Mouse (Mus musculus): ENCODE data around the gene 4930447C04Rik. TPM values are rescaled to one million over a fixed set of nuclear protein-coding genes. Genes with fewer than 3 reads are reported as not detected.

4930447C04Rik gene
- polyA plus RNA-seq (2016; fragmentation: Nextera tagmentation; extraction: Ambion mirVana) = 2.0 and 2.3 TPM in 2 replicates

DNA sequence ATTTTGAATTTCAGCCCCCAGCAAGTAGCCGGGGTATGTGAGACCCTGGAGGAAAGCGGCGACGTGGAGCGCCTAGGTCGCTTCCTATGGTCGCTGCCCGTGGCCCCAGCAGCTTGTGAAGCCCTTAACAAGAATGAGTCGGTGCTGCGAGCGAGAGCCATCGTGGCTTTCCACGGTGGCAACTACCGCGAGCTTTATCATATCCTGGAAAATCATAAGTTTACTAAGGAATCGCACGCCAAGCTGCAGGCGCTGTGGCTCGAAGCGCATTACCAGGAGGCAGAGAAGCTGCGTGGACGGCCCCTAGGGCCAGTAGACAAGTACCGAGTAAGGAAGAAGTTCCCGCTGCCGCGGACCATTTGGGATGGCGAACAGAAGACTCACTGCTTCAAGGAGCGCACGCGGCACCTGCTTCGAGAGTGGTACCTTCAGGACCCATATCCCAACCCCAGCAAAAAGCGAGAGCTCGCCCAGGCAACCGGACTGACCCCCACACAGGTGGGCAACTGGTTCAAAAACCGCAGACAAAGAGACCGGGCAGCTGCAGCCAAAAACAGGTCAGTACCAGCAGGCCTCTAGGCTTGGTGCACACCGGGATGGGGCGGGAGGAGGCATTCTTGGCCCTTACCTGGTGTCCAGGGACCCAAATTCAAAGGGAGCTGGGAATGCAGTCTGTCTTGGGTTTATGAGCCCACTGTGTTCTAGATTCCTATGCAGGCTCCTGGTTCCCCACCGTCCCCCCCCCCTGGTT, at the start of gene 4930447C04Rik:
TSS of gene 4930447C04Rik (minus strand) at position 704 of the 751 bp plus-strand sequence.
- Histone ChIP-seq H3K27ac (no peak within 1 kb of the TSS), H3K36me3 (no peaks in the 10 kb centered on the region), H3K4me1 (replicated peaks) (peaks cover 24% of the 10 kb centered on the region), H3K4me3 (peak within 1 kb of the TSS; percentile 43), H3K27me3 (ENCODE audit: insufficient read depth, poor library complexity, severe bottlenecking) (peaks cover 100% of the 10 kb centered on the region), H3K9me3 (no peaks in the 10 kb centered on the region)
- peak; percentile 64 for DNase-seq (ENCODE audit: low spot score)
- WGBS = under 1% methylated on average over 39 of the region's 39 CpGs

DNA sequence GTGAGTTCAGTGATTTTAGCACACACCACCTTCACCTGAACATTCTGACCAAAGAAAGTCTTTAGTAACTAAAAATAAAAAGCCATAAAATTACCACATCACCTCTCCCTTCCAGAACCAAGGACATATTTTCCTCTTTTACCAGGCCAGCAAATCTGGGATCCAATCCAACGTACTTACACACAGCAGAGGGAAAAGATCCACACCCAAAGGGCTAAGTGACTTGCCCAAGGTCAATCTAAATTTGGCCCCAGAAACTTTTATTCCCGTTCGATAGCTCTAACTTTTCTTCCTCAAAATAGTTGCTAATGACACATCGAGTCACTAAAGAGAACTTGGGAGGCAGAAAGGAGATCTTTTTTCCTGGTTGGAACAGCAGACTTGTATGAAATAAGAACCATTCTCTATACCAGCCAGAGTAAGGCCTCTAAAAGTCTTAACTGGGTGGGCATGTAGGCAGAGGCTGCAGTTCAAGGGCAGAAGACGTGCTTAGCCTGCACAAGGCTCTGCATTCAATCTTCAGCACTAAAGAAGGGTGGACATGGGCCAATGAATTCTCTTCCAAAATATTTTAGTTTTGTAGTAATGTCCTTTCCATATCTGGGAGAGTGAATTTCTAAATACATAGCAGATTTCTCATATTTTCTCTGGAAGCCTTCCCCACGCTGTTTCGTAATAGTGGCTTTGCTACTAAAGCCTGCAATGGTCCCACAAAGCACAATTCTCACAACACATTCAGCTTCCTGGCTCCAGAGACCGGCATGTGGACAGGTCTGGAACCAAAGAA, 42.7 kb upstream of the 4930447C04Rik start:
- H3K27me3 ChIP-seq (ENCODE audit: insufficient read depth, poor library complexity, severe bottlenecking) = peaks cover 13% of the 10 kb centered on the region
- WGBS = 86% methylated on average over 8 of the region's 8 CpGs

DNA sequence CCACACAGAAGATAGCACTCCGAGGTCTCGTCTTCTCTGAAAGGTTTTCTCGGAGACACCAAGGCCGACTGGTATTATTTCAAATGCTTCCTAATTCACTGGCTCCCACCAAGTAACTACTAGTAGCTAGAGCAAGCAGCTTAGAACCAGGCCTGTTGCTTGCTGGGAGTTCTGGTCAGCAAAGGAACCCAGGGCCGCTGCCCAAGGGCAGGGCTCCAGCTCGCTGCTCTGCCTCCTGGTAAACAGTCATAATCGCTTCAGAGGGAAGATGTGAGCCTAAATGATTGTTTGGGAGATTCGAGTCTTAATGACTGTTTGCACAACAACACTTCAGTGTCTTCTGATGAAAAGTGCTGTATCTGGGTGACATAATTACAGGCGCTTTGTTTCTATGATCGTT, 42.0 kb upstream of the 4930447C04Rik start:
- 84% methylated on average over 10 of the region's 10 CpGs for WGBS
- peaks cover 18% of the 10 kb centered on the region for H3K27me3 ChIP-seq (ENCODE audit: insufficient read depth, poor library complexity, severe bottlenecking)
- no peak overlapping the region for H3K27ac ChIP-seq
- DNase-seq (ENCODE audit: low spot score) = no peak
- H3K36me3 ChIP-seq = no peaks in the 10 kb centered on the region
- no peaks in the 10 kb centered on the region for H3K9me3 ChIP-seq
- no peaks in the 10 kb centered on the region for H3K4me1 ChIP-seq (replicated peaks)
- H3K4me3 ChIP-seq = no peak overlapping the region

More for the DNA sequence above, 42.7 kb upstream of the 4930447C04Rik start:
- Histone ChIP-seq H3K9me3 (no peaks in the 10 kb centered on the region), H3K36me3 (no peaks in the 10 kb centered on the region), H3K27ac (no peak overlapping the region), H3K4me3 (no peak overlapping the region), H3K4me1 (replicated peaks) (no peaks in the 10 kb centered on the region)
- no peak for DNase-seq (ENCODE audit: low spot score)

DNA sequence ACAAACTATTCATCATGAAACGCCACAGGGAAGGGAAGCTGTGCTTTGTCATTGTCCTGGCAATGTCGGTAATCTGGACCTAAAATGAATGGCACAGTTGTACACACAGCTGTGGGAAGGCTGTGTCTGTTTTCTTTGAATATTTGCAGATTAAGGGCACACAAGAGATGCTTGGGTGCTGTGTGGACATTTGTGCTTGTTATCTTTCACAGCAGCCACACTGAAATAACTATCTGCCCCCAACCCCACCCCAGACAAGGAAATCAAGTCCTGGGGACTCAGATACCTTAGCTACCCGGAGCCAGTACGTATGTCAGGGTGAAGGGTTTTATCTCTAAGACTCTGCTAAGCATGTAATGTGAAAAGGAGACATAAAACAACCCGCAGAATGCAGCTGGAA, 38.7 kb upstream of the 4930447C04Rik start:
- Histone ChIP-seq H3K4me1 (replicated peaks) (peaks cover 10% of the 10 kb centered on the region; the same call in 1 of the 2 replicates), H3K9me3 (no peaks in the 10 kb centered on the region), H3K27ac (no peak overlapping the region), H3K27me3 (ENCODE audit: insufficient read depth, poor library complexity, severe bottlenecking) (peaks cover 49% of the 10 kb centered on the region), H3K4me3 (no peak overlapping the region), H3K36me3 (no peaks in the 10 kb centered on the region)
- DNase-seq (ENCODE audit: low spot score) = no peak
- WGBS = 82% methylated on average over 5 of the region's 5 CpGs

DNA sequence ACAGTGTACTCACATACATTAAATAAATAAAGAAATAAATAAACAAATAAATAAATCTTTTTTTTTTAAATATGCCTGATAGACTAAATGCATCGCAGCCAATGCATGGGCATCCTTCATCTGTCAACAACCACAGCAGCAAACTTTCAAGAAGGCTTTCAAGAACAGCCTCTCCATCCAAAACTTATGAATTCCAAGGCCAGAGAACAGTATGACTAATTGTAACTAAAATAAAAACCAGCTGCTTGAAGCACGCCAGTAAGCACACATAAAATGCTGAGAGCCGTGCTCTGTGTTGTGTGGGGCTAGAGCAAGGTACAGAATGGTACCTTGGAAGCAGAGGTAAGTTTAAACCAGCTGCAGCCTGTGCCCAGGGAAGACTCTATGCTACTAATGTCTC, 37.3 kb upstream of the 4930447C04Rik start:
- Histone ChIP-seq H3K4me3 (no peak overlapping the region), H3K27me3 (ENCODE audit: insufficient read depth, poor library complexity, severe bottlenecking) (peaks cover 60% of the 10 kb centered on the region), H3K4me1 (replicated peaks) (peaks cover 10% of the 10 kb centered on the region; the same call in 1 of the 2 replicates), H3K36me3 (no peaks in the 10 kb centered on the region), H3K9me3 (no peaks in the 10 kb centered on the region), H3K27ac (no peak overlapping the region)
- DNase-seq (ENCODE audit: low spot score) = no peak
- WGBS = 88% methylated on average over 3 of the region's 3 CpGs

DNA sequence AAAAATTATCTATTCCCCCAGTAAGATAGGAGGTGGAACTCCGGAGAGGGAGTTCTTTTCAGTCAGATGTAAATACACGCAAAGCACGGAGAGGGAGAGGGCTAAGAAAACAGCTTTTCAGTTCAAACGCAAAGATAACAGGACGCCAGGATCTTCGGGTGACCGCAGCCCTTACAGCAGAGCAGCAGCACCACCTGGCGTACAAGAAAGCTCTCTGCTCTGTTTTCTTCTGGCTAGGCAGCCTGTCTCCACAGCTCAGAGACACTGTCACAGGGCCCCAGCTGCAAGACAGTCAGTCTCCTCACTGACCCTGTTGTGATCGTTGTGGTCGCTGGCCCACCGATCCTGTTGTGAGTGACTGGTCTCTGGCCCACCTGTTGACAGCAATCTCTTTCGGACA, 36.1 kb upstream of the 4930447C04Rik start:
- Histone ChIP-seq H3K27me3 (ENCODE audit: insufficient read depth, poor library complexity, severe bottlenecking) (peaks cover 63% of the 10 kb centered on the region), H3K4me1 (replicated peaks) (peaks cover 10% of the 10 kb centered on the region; the same call in 1 of the 2 replicates), H3K27ac (no peak overlapping the region), H3K4me3 (peak overlapping the region; percentile 40), H3K36me3 (no peaks in the 10 kb centered on the region), H3K9me3 (no peaks in the 10 kb centered on the region)
- peak; percentile 77 for DNase-seq (ENCODE audit: low spot score)
- 4% methylated on average over 12 of the region's 12 CpGs for WGBS

DNA sequence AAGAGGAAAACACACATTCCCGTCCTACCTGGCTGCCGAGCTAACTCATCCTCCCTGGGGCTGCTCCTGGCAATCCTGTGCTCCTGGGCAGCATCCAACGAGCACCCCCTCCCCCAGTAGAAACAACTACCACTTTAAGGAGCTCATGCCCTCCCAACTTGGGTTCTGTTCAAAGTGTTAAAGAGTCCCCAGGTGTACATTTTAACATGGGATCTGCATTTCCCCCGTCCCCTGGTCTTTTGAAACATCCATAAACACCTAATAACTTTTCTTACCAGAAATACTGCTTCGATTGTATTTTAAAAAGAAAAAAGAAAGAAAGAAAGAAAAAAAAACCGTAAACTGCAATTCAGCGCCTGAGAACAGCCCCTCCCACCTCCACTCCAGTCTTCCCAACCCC, 35.6 kb upstream of the 4930447C04Rik start:
- Histone ChIP-seq H3K4me1 (replicated peaks) (peaks cover 10% of the 10 kb centered on the region; the same call in 1 of the 2 replicates), H3K27ac (no peak overlapping the region), H3K27me3 (ENCODE audit: insufficient read depth, poor library complexity, severe bottlenecking) (peaks cover 69% of the 10 kb centered on the region), H3K4me3 (peak overlapping the region; percentile 40), H3K9me3 (no peaks in the 10 kb centered on the region), H3K36me3 (no peaks in the 10 kb centered on the region)
- no peak for DNase-seq (ENCODE audit: low spot score)
- 3% methylated on average over 7 of the region's 7 CpGs for WGBS

DNA sequence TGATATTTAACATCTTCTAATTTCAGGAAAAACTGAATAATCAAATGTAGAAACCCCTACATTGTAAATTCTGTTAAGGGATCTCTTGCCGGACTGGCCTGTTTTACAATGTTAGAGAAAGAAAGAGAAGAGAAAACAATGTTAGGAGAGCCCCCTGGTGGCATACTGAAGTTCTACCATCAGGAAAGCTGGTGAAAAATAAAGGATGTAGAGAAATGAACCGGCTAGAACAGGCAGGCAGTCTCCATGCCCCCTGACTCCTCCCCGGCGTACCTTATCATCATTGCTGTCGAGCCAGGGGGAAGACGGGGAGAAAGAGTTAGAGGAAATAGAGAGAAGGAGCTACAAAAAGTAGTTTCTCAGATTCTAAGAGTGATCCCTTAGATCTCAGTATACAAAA, 32.6 kb upstream of the 4930447C04Rik start:
- 15% methylated on average over 6 of the region's 6 CpGs for WGBS
- Histone ChIP-seq H3K4me1 (replicated peaks) (peaks cover 10% of the 10 kb centered on the region; the same call in 1 of the 2 replicates), H3K27me3 (ENCODE audit: insufficient read depth, poor library complexity, severe bottlenecking) (peaks cover 87% of the 10 kb centered on the region), H3K4me3 (no peak overlapping the region), H3K36me3 (no peaks in the 10 kb centered on the region), H3K27ac (no peak overlapping the region), H3K9me3 (no peaks in the 10 kb centered on the region)
- DNase-seq (ENCODE audit: low spot score) = peak; percentile 33

DNA sequence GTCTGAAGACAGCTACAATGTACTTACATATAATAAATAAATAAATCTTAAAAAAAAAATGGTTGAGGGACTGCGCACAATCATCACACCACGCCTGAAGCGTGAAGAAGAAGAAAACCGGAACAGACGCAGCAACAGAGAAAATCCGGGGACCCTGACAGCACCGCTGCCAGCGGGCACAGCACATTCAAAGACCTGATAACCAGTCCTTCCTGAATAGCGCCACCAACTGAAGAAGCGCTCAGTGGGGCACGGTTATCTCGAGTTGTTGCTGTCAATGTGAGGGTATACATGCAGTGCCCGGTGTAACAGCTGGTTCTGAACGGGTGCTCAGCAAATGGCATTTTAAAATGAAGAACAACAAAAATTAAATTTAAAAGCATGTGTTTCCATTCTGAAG, 30.0 kb upstream of the 4930447C04Rik start:
- H3K27ac ChIP-seq = no peak overlapping the region
- H3K27me3 ChIP-seq (ENCODE audit: insufficient read depth, poor library complexity, severe bottlenecking) = peaks cover 87% of the 10 kb centered on the region

DNA sequence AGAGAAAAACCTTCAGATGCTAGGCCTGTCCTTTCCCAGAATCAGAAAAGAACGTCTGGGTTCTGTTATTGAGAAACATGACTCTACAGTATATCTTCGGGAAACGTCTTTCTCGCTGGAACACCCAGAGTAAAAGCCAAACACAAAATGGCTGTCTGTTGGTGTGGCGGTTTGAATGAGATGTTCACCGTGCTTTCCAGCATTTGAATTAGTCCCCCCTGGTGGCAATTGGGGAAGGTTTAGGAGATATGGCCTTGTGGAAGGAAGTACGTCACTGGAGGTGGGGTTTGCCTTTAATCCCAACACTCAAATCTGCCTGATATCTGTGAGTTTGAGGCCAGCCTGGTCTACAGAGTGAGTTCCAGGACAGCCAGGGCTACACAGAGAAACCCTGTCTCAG, 27.0 kb upstream of the 4930447C04Rik start:
- H3K9me3 ChIP-seq = no peaks in the 10 kb centered on the region
- DNase-seq (ENCODE audit: low spot score) = no peak
- H3K36me3 ChIP-seq = no peaks in the 10 kb centered on the region
- WGBS = 84% methylated on average over 7 of the region's 7 CpGs
- no peak overlapping the region for H3K27ac ChIP-seq
- no peak overlapping the region for H3K4me3 ChIP-seq
- H3K4me1 ChIP-seq (replicated peaks) = no peaks in the 10 kb centered on the region
- H3K27me3 ChIP-seq (ENCODE audit: insufficient read depth, poor library complexity, severe bottlenecking) = peaks cover 76% of the 10 kb centered on the region

More for the DNA sequence above, 30.0 kb upstream of the 4930447C04Rik start:
- DNase-seq (ENCODE audit: low spot score) = no peak
- Histone ChIP-seq H3K4me3 (no peak overlapping the region), H3K9me3 (no peaks in the 10 kb centered on the region), H3K36me3 (no peaks in the 10 kb centered on the region), H3K4me1 (replicated peaks) (no peaks in the 10 kb centered on the region)
- 63% methylated on average over 14 of the region's 14 CpGs for WGBS

DNA sequence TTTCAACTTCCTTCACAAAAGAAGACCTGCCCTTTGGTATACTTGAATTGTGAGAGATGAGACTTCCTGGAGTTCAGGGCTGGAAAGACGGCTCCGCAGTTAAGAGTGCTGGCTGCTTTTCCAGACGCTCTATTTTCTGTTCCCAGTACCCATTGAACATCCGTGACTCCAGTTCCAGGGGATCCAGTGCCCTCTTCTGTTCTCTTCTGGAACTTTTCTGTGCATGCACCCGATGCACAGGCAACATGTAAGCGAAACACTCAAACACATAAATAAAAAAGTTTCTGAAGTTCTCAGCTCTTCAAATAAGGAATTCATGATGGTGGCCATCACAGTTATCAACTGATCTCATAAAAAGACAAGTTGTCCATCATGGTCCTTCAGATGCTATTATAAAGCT, 22.2 kb upstream of the 4930447C04Rik start:
- Histone ChIP-seq H3K27ac (no peak overlapping the region), H3K4me1 (replicated peaks) (no peaks in the 10 kb centered on the region), H3K36me3 (no peaks in the 10 kb centered on the region), H3K4me3 (no peak overlapping the region), H3K27me3 (ENCODE audit: insufficient read depth, poor library complexity, severe bottlenecking) (peaks cover 59% of the 10 kb centered on the region), H3K9me3 (no peaks in the 10 kb centered on the region)
- WGBS = 40% methylated on average over 6 of the region's 6 CpGs
- DNase-seq (ENCODE audit: low spot score) = no peak

DNA sequence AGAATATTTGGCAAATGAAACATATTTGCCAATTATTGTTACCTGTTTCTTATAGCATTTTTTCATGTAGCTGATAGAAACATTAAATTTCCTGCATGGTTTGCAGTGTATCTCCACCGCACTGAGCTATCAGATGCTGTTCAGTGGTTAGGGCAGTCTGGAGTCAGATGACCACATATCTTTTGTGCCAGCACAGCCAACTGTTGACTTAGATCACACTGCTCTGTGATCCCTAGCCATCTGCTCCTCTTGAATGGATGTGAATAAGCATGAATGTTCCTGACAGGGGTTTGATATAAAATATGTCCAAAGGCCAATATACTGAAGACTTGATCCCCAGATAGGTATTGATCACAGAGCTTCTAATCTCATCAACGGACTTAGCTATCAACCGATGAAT, 17.9 kb upstream of the 4930447C04Rik start:
- no peaks in the 10 kb centered on the region for H3K4me1 ChIP-seq (replicated peaks)
- WGBS = 91% methylated on average over 3 of the region's 3 CpGs
- no peak for DNase-seq (ENCODE audit: low spot score)
- peaks cover 67% of the 10 kb centered on the region for H3K27me3 ChIP-seq (ENCODE audit: insufficient read depth, poor library complexity, severe bottlenecking)
- no peak overlapping the region for H3K27ac ChIP-seq
- no peaks in the 10 kb centered on the region for H3K36me3 ChIP-seq
- no peaks in the 10 kb centered on the region for H3K9me3 ChIP-seq
- H3K4me3 ChIP-seq = no peak overlapping the region

DNA sequence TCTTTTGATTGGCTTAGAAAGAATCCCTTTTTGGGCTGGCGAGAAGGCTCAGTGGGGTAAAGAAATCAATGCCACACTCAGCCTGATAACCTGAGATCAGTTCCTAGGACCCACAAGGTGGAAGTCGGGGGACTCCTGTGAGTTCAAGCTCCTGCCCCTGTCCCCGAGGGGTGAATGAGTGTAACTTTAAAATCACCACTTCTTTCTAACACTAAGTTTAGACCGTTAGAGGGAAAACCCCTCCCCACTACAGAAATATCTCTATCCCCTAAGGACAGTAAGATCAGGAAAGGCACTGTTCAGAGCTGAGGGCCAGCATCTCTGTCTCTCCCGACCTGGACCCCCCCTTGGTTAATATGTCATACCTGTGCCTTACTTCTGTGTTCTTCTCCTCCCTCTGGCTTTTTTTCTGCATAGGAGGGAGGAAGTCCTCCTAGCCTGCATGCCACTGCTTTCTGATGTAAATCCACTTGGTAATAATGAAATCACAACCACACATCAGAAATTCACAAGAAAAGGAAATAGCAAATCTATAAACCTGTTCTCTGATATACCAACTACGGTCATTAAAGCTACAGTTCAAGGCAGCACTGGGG, 17.4 kb upstream of the 4930447C04Rik start:
- WGBS = 71% methylated on average over 6 of the region's 6 CpGs
- DNase-seq (ENCODE audit: low spot score) = no peak
- H3K4me3 ChIP-seq = no peak overlapping the region
- H3K4me1 ChIP-seq (replicated peaks) = no peaks in the 10 kb centered on the region
- no peaks in the 10 kb centered on the region for H3K36me3 ChIP-seq
- peaks cover 73% of the 10 kb centered on the region for H3K27me3 ChIP-seq (ENCODE audit: insufficient read depth, poor library complexity, severe bottlenecking)
- no peak overlapping the region for H3K27ac ChIP-seq
- H3K9me3 ChIP-seq = no peaks in the 10 kb centered on the region

All from hindbrain, embryonic 10.5 days (tissue).